Mouse (Mus musculus) limb, embryonic 14.5 days (tissue): ENCODE measurements around the gene Gm20422. TPM values are rescaled to one million over a fixed set of nuclear protein-coding genes. Genes with fewer than 3 reads are reported as not detected.

Experiments used
- ATAC-seq: fragments of 200-750 bp; cut with Nextera tagmentation; 2 replicates; pipeline ENCODE4 v1.8.0; 2017; ENCODE audit warnings: low read depth, moderate number of reproducible peaks, moderate TSS enrichment; ENCODE audit not compliant: low FRiP score
- DNase-seq: peaks from one replicate; pipeline ENCODE4 v3.0.0-alpha.2; 2015; ENCODE audit warnings: low spot score
- H3K27ac ChIP-seq: fragments of 300-500 bp; sonication (generic); replicated peaks from 2 replicates; pipeline ENCODE4 v1.5.1; 2014; ENCODE audit warnings: low read depth, mild to moderate bottlenecking, low read length, moderate library complexity, mixed read lengths
- H3K27me3 ChIP-seq: fragments of 300-500 bp; sonication (generic); 2 replicates; pipeline ENCODE4 v1.6.1; 2014; ENCODE audit warnings: low read length, mixed read lengths; ENCODE audit not compliant: control insufficient read depth, insufficient read depth
- H3K36me3 ChIP-seq: fragments of 300-500 bp; sonication (generic); 2 replicates; pipeline ENCODE4 v1.6.1; 2014; ENCODE audit warnings: mild to moderate bottlenecking, low read length, moderate library complexity, mixed read lengths; ENCODE audit not compliant: control insufficient read depth, insufficient read depth
- H3K4me1 ChIP-seq: fragments of 300-500 bp; sonication (generic); 2 replicates; pipeline ENCODE4 v1.6.1; 2014; ENCODE audit warnings: antibody characterized with exemption, low read length, mixed read lengths; ENCODE audit not compliant: control insufficient read depth, insufficient read depth
- H3K4me2 ChIP-seq: fragments of 300-500 bp; sonication (generic); replicated peaks from 2 replicates; pipeline ENCODE4 v1.6.1; 2014; ENCODE audit warnings: low read depth, mild to moderate bottlenecking, low read length, moderate library complexity; ENCODE audit not compliant: severe bottlenecking
- H3K4me3 ChIP-seq: fragments of 300-500 bp; sonication (generic); replicated peaks from 2 replicates; pipeline ENCODE4 v1.5.1; 2014; ENCODE audit warnings: low read length
- H3K9ac ChIP-seq: fragments of 300-500 bp; sonication (generic); 2 replicates; pipeline ENCODE4 v1.6.1; 2014; ENCODE audit warnings: mild to moderate bottlenecking, low read depth, low read length, moderate library complexity; ENCODE audit not compliant: severe bottlenecking
- H3K9me3 ChIP-seq: fragments of 300-500 bp; sonication (generic); 2 replicates; pipeline ENCODE4 v1.6.1; 2016; ENCODE audit warnings: low read length; ENCODE audit not compliant: control insufficient read depth
- POLR2A ChIP-seq: fragments of 200-500 bp; IDR thresholded peaks from 2 replicates; pipeline ENCODE4 v1.8.0; 2012; ENCODE audit warnings: inconsistent platforms, mild to moderate bottlenecking, moderate library complexity, borderline replicate concordance; ENCODE audit not compliant: insufficient read depth, insufficient read length; ENCODE audit errors: extremely low read depth
- WGBS: fragments of 180-500 bp; shearing (Covaris S2); extraction: QIAGEN DNeasy Blood & Tissue Kit; methylation state at CpG from one replicate; pipeline ENCODE4 v1.1.7; 2014; 5-methylcytosine and 5-hydroxymethylcytosine counted together
- polyA plus RNA-seq, 2 experiments: library from polyadenylated mRNA; depleted of rRNA in 1 of 2; stranded (reverse) in 1 of 2; unstranded in 1 of 2; fragments of >200 nt; fragmentation: Nextera tagmentation in 1 of 2; extraction: Ambion mirVana in 1 of 2; gene quantifications; 2 replicates each; pipeline versions ENCODE4 v1.2.1 to v1.2.3; 2012 to 2014

The Gm20422 gene
- polyA plus RNA-seq, 2 experiments: 0.62 to 1.1 TPM

- DNase-seq: no peak
- H3K4me1 ChIP-seq: peaks cover 16% of the 10 kb centered on the region
- ATAC-seq: no peak
- H3K4me2 ChIP-seq: peak overlapping the region; percentile 66
- peak overlapping the region; percentile 99; the same call in 1 of the 2 replicates for H3K4me3 ChIP-seq
- no peak overlapping the region for H3K27ac ChIP-seq
- H3K27me3 ChIP-seq: no peaks in the 10 kb centered on the region
- no peaks in the 10 kb centered on the region for H3K9me3 ChIP-seq
- 68% methylated on average over 5 of the region's 5 CpGs for WGBS
- H3K36me3 ChIP-seq: peaks cover 11% of the 10 kb centered on the region
- TF ChIP-seq POLR2A: no peak
- no peak overlapping the region for H3K9ac ChIP-seq
Observed at GRCm38 (mm10) chr8:69789731-69790130, 15.0 kb upstream of the Gm20422 start.

- Histone ChIP-seq H3K36me3 (peaks cover 5% of the 10 kb centered on the region), H3K9me3 (no peaks in the 10 kb centered on the region), H3K27ac (no peak overlapping the region), H3K4me1 (peaks cover 16% of the 10 kb centered on the region), H3K4me3 (no peak overlapping the region), H3K9ac (no peak overlapping the region), H3K27me3 (no peaks in the 10 kb centered on the region), H3K4me2 (no peak overlapping the region)
- WGBS: 89% methylated on average over 5 of the region's 5 CpGs
- ATAC-seq (no peak), DNase-seq (no peak)
- TF ChIP-seq POLR2A: no peak
Observed at GRCm38 (mm10) chr8:69789105-69789504, 14.4 kb upstream of the Gm20422 start.

DNA sequence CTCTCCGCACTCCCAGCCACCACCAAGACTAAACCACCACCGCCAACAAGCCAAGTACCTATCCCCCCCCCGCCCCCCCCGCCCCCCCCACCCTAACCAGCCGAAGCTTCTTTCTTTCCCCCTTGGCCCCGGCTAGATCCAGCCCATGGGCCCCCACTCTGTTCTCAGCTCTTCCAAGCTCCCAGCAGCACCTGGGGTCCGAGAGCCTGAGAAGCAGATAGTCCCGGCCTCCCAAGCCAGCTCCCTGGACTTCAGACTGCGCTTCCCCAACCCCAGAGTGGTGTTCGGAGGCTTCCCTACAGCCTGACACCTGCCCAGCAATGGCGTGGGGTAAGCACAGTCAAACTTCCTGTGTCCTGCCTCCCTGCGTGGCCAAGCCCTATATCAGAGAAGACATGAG lies 2.4 kb upstream of the Gm20422 start:
- H3K9me3 ChIP-seq: no peaks in the 10 kb centered on the region
- TF ChIP-seq POLR2A: no peak
- WGBS: 63% methylated on average over 7 of the region's 12 CpGs
- H3K4me3 ChIP-seq: no peak overlapping the region
- no peak overlapping the region for H3K27ac ChIP-seq
- peaks cover 15% of the 10 kb centered on the region for H3K4me1 ChIP-seq
- H3K4me2 ChIP-seq: no peak overlapping the region
- H3K36me3 ChIP-seq: no peaks in the 10 kb centered on the region
- ATAC-seq: no peak
- H3K9ac ChIP-seq: no peak overlapping the region
- no peaks in the 10 kb centered on the region for H3K27me3 ChIP-seq
- DNase-seq: no peak

GRCm38 (mm10) chr8:69775149-69775534 lies 456 bp upstream of the Gm20422 start:
- Histone ChIP-seq H3K9me3 (no peaks in the 10 kb centered on the region), H3K27me3 (no peaks in the 10 kb centered on the region), H3K4me2 (peak overlapping the region; percentile 74; the same call in 1 of the 2 replicates), H3K4me1 (peaks cover 15% of the 10 kb centered on the region), H3K9ac (no peak overlapping the region), H3K4me3 (peak overlapping the region; percentile 86), H3K36me3 (peaks cover 3% of the 10 kb centered on the region; the same call in 1 of the 2 replicates), H3K27ac (peak overlapping the region; percentile 99)
- DNase-seq: no peak
- WGBS: 54% methylated on average over 2 of the region's 2 CpGs
- no peak for TF ChIP-seq POLR2A
- 0 out of 2 replicates have a peak, but pooled peaks have one; percentile 1 for ATAC-seq

GRCm38 (mm10) chr8:69772106-69772505 lies 2.6 kb downstream of the Gm20422 start:
- no peak overlapping the region for H3K9ac ChIP-seq
- peaks cover 26% of the 10 kb centered on the region for H3K36me3 ChIP-seq
- H3K27ac ChIP-seq: no peak overlapping the region
- H3K9me3 ChIP-seq: no peaks in the 10 kb centered on the region
- H3K4me1 ChIP-seq: peaks cover 15% of the 10 kb centered on the region
- no peaks in the 10 kb centered on the region for H3K27me3 ChIP-seq
- no peak for ATAC-seq
- no peak overlapping the region for H3K4me3 ChIP-seq
- no peak for DNase-seq
- no peak for TF ChIP-seq POLR2A
- H3K4me2 ChIP-seq: no peak overlapping the region
- WGBS: 88% methylated on average over 2 of the region's 2 CpGs

GRCm38 (mm10) chr8:69771221-69771620 lies 3.5 kb downstream of the Gm20422 start:
- H3K36me3 ChIP-seq: peaks cover 35% of the 10 kb centered on the region
- H3K4me1 ChIP-seq: peaks cover 15% of the 10 kb centered on the region
- no peaks in the 10 kb centered on the region for H3K27me3 ChIP-seq
- 73% methylated on average over 9 of the region's 9 CpGs for WGBS
- peaks cover under 1% of the 10 kb centered on the region; the same call in 1 of the 2 replicates for H3K9me3 ChIP-seq
- no peak overlapping the region for H3K4me2 ChIP-seq
- ATAC-seq (no peak), DNase-seq (no peak)
- no peak overlapping the region for H3K4me3 ChIP-seq
- TF ChIP-seq POLR2A: no peak
- no peak overlapping the region for H3K9ac ChIP-seq
- no peak overlapping the region for H3K27ac ChIP-seq
